In genomic region chr6:124451995-124452394, GRCm38 (mm10) we compare ENCODE assay signal across 16 mouse cellular contexts. TPM values are rescaled to one million over a fixed set of nuclear protein-coding genes. Genes with fewer than 3 reads are reported as not detected.
DNase-seq lines count a peak whose midpoint lies in the region; ATAC-seq and TF ChIP-seq lines count a peak whose summit lies in the region.
"Had no signal": no experiment of that assay in that cellular context is flagged by ENCODE, and none has a peak within 500 bp of the region (broad histone marks: within the 10 kb centered on the region; RNA-seq: fewer than 3 reads in every experiment).

No protein-coding gene starts in this region.

- WGBS in cerebellum, adult 2 months = 71% methylated on average over 3 of the region's 3 CpGs

- TF ChIP-seq CTCF in ES-Bruce4 (IDR thresholded peaks at IDR 0.05; ENCODE audit: low read depth, low read length) = no peak
- TF ChIP-seq CTCF in cerebellum, adult 2 months (IDR thresholded peaks at IDR 0.05; ENCODE audit: borderline replicate concordance, insufficient read depth, low read depth, low read length) = no peak

- peaks cover 1% of the 10 kb centered on the region for H3K4me1 ChIP-seq in ES-Bruce4 (ENCODE audit: control insufficient read depth, insufficient read depth, low read length)
- 0 out of 2 replicates have a peak, but pooled peaks cover 6% of the 10 kb centered on the region for H3K4me1 ChIP-seq in cerebellum, adult 2 months (ENCODE audit: control insufficient read depth, insufficient read depth, low read length)
- H3K4me1 ChIP-seq: forebrain, embryonic 10.5 days; hindbrain, embryonic 13.5 days; neural tube, embryonic 15.5 days had no signal

- DNase-seq in ZHBTc4 (ENCODE audit: low read depth, low spot score) = peak; percentile 56
- peak; percentile 62 for DNase-seq in liver
- DNase-seq in cerebellum, adult 2 months = no peak
- DNase-seq in adrenal gland, adult 2 months = no peak
- DNase-seq: cerebellum, postnatal 36 days; heart, postnatal 10 days; kidney, adult 11 months; kidney, postnatal 36 days; left cerebral cortex, postnatal 4 days had no signal

- TF ChIP-seq EP300 in ES-Bruce4 (IDR thresholded peaks at IDR 0.05; ENCODE audit: insufficient read depth, low read depth, low read length) = no peak

- H3K9me3 ChIP-seq in ES-Bruce4 (replicated peaks; ENCODE audit: control insufficient read depth, insufficient read depth, low read length, poor library complexity, severe bottlenecking) = no peaks in the 10 kb centered on the region
- H3K9me3 ChIP-seq: forebrain, embryonic 10.5 days; hindbrain, embryonic 13.5 days; neural tube, embryonic 15.5 days had no signal

- H3K36me3 ChIP-seq in ES-Bruce4 (ENCODE audit: control insufficient read depth, insufficient read depth, low read length, poor library complexity, severe bottlenecking) = no peaks in the 10 kb centered on the region
- H3K36me3 ChIP-seq: forebrain, embryonic 10.5 days had no signal

- H3K27me3 ChIP-seq in ES-Bruce4 (ENCODE audit: control insufficient read depth, insufficient read depth, low read length, poor library complexity, severe bottlenecking) = no peaks in the 10 kb centered on the region
- no peaks in the 10 kb centered on the region for H3K27me3 ChIP-seq in cerebellum, adult 2 months (ENCODE audit: control insufficient read depth, insufficient read depth, low read length)
- H3K27me3 ChIP-seq: hindbrain, embryonic 13.5 days; neural tube, embryonic 15.5 days had no signal

- TF ChIP-seq POLR2A in ES-Bruce4 (IDR thresholded peaks at IDR 0.05; ENCODE audit: insufficient read depth, low read length) = no peak
- no peak for TF ChIP-seq POLR2A in cerebellum, adult 2 months (IDR thresholded peaks at IDR 0.05; ENCODE audit: borderline replicate concordance, insufficient read depth, low read length)

- no peak overlapping the region for H3K9ac ChIP-seq in ES-Bruce4 (ENCODE audit: low read depth, poor library complexity, severe bottlenecking)
- H3K9ac ChIP-seq: hindbrain, embryonic 13.5 days; neural tube, embryonic 15.5 days had no signal

- peak overlapping the region; percentile 24; the same call in 1 of the 2 replicates for H3K27ac ChIP-seq in ES-Bruce4 (ENCODE audit: insufficient read depth, low read length)
- H3K27ac ChIP-seq in cerebellum, adult 2 months (ENCODE audit: insufficient read depth, low read length) = no peak overlapping the region
- H3K27ac ChIP-seq: hindbrain, embryonic 13.5 days; neural tube, embryonic 15.5 days had no signal

- no peak overlapping the region for H3K4me3 ChIP-seq in ES-Bruce4 (ENCODE audit: low read depth, low read length)
- no peak overlapping the region for H3K4me3 ChIP-seq in cerebellum, adult 2 months (replicated peaks; ENCODE audit: insufficient read depth, low read depth, low read length)
- H3K4me3 ChIP-seq: forebrain, embryonic 10.5 days; hindbrain, embryonic 13.5 days; neural tube, embryonic 15.5 days had no signal

- peak; percentile 42 for ATAC-seq in megakaryocyte progenitor cell, adult 5-6 weeks (replicated peaks; ENCODE audit: poor library complexity)
- no peak for ATAC-seq in cerebellum, adult (ENCODE audit: insufficient number of reproducible peaks, low FRiP score, low TSS enrichment)

RNA-seq across cellular contexts. Expression of gene Clstn3, which starts 12.6 kb away (rescaled TPM):
- polyA plus RNA-seq in ES-Bruce4 (2011; ENCODE audit: insufficient read depth, insufficient read length, low read depth, missing spikeins) = 17.1 and 25.6 TPM in 2 replicates
- total RNA-seq in megakaryocyte progenitor cell, adult 5-6 weeks (2015) = 5.1 and 8.7 TPM in 2 replicates
- 6.8 and 10.4 TPM in 2 replicates for total RNA-seq in megakaryocyte progenitor cell, adult 5-6 weeks (2017)
- 385 and 434 TPM in 2 replicates for polyA plus RNA-seq in cerebellum, adult 2 months (2012; rRNA removed)
- total RNA-seq in adrenal gland, adult 2 months (2021) = 100 to 1,000 TPM in 1 of 2 experiments, 10 to 100 TPM in 1; 91.8 to 146 TPM
- 62.4 and 91.3 TPM in 2 replicates for polyA plus RNA-seq in adrenal gland, adult 2 months (2012; rRNA removed)
- total RNA-seq: monocyte, adult 5-6 weeks had no signal

RNA-seq across cellular contexts. Expression of gene Pex5, which starts 37.1 kb away (rescaled TPM):
- polyA plus RNA-seq in ES-Bruce4 (2011; ENCODE audit: insufficient read depth, insufficient read length, low read depth, missing spikeins) = 31.0 and 31.4 TPM in 2 replicates
- total RNA-seq in megakaryocyte progenitor cell, adult 5-6 weeks (2015) = 15.5 and 20.7 TPM in 2 replicates
- total RNA-seq in megakaryocyte progenitor cell, adult 5-6 weeks (2017) = 18.9 and 20.6 TPM in 2 replicates
- polyA plus RNA-seq in cerebellum, adult 2 months (2012; rRNA removed) = 57.1 and 58.5 TPM in 2 replicates
- 10 to 100 TPM; 71.0 to 99.9 TPM for total RNA-seq in adrenal gland, adult 2 months (2021)
- 44.9 and 47.5 TPM in 2 replicates for polyA plus RNA-seq in adrenal gland, adult 2 months (2012; rRNA removed)

RNA-seq across cellular contexts. Expression of gene C1rl, which starts 40.9 kb away (rescaled TPM):
- 0.79 and 1.3 TPM in 2 replicates for polyA plus RNA-seq in ES-Bruce4 (2011; ENCODE audit: insufficient read depth, insufficient read length, low read depth, missing spikeins)
- total RNA-seq in megakaryocyte progenitor cell, adult 5-6 weeks (2015) = 3.3 and 3.5 TPM in 2 replicates
- 5.6 and 6.8 TPM in 2 replicates for total RNA-seq in megakaryocyte progenitor cell, adult 5-6 weeks (2017)
- polyA plus RNA-seq in cerebellum, adult 2 months (2012; rRNA removed) = 0.20 and 0.27 TPM in 2 replicates
- total RNA-seq in adrenal gland, adult 2 months (2021) = 10 to 100 TPM; 20.6 to 22.0 TPM
- polyA plus RNA-seq in adrenal gland, adult 2 months (2012; rRNA removed) = 11.2 and 13.4 TPM in 2 replicates

Comparison
In these comparisons a context has a peak if more than half of its experiments do, and no peak if none do; other contexts are left out.
1. DNase-seq: peak in ZHBTc4 (single experiment) and liver (single experiment); none in cerebellum, adult 2 months (0 of 2) and adrenal gland, adult 2 months (single experiment).